ENCODE assay signal across 8 mouse cellular contexts in genomic region chr15:3677026-3677425, GRCm38 (mm10).
A peak's percentile ranks its signal among the peaks of the same experiment; 100 is the strongest.
DNase-seq lines count a peak whose midpoint lies in the region; TF ChIP-seq lines count a peak whose summit lies in the region.
"Not testable (repeated sequence)": the region's sequence is repeated elsewhere in the genome, so short reads cannot be mapped to it uniquely, and the experiment has no call there.

No protein-coding gene starts in this region.

- not testable (repeated sequence) for H3K36me3 ChIP-seq in ES-Bruce4 (ENCODE audit: control insufficient read depth, insufficient read depth, low read length, poor library complexity, severe bottlenecking); ES-E14 (ENCODE audit: control insufficient read depth, insufficient read depth, low read length, poor library complexity, severe bottlenecking)

- H3K4me1 ChIP-seq in ES-Bruce4 (ENCODE audit: control insufficient read depth, insufficient read depth, low read length); ES-E14 (ENCODE audit: control insufficient read depth in 2 of 2, insufficient read depth in 2 of 2, low read length in 2 of 2, poor library complexity in 1 of 2): not testable (repeated sequence)

- DNase-seq in ES-E14 (ENCODE audit: low read depth, low spot score) = peak; percentile 7
- peak; percentile 65 for DNase-seq in ZHBTc4 (ENCODE audit: low read depth, low spot score)
- peak; percentile 11 for DNase-seq in kidney, adult 18-20 months
- DNase-seq in kidney, adult 8-10 months = peak; percentile 53 to 54
- DNase-seq in kidney, postnatal 10 days = peak; percentile 10
- DNase-seq in kidney, postnatal 25 days = peak; percentile 28 to 48
- peak; percentile 4 for DNase-seq in yolk sac, embryonic 10.5 days (ENCODE audit: low spot score)

- not testable (repeated sequence) for H3K4me3 ChIP-seq in ES-Bruce4 (ENCODE audit: low read depth, low read length); ES-E14 (ENCODE audit: insufficient read depth in 1 of 2, low read depth in 1 of 2, low read length in 2 of 2, poor library complexity in 1 of 2, severe bottlenecking in 1 of 2)

- not testable (repeated sequence) for TF ChIP-seq POLR2A in ES-Bruce4 (IDR thresholded peaks at IDR 0.05; ENCODE audit: insufficient read depth, low read length)

- H3K27me3 ChIP-seq in ES-Bruce4 (ENCODE audit: control insufficient read depth, insufficient read depth, low read length, poor library complexity, severe bottlenecking) = not testable (repeated sequence)

- peak overlapping the region; percentile 78 for H3K27ac ChIP-seq in ES-Bruce4 (ENCODE audit: insufficient read depth, low read length)
- H3K27ac ChIP-seq in ES-E14 (ENCODE audit: insufficient read depth, low read depth, low read length, poor library complexity, severe bottlenecking) = not testable (repeated sequence)

- TF ChIP-seq CTCF in ES-Bruce4 (IDR thresholded peaks at IDR 0.05; ENCODE audit: low read depth, low read length) = not testable (repeated sequence)

- in situ Hi-C loops in ES-E14 (cut with MboI; ENCODE audit: low sequenced_read_pairs in 2 of 2, unreplicated experiment in 2 of 2) = not testable (repeated sequence)

- TF ChIP-seq EP300 in ES-Bruce4 (IDR thresholded peaks at IDR 0.05; ENCODE audit: insufficient read depth, low read depth, low read length) = peak; percentile 37; the same call in 1 of the 2 replicates

- not testable (repeated sequence) for H3K9me3 ChIP-seq in ES-Bruce4 (replicated peaks; ENCODE audit: control insufficient read depth, insufficient read depth, low read length, poor library complexity, severe bottlenecking); ES-E14 (ENCODE audit: control insufficient read depth, insufficient read depth, low read depth, low read length)

- H3K9ac ChIP-seq in ES-Bruce4 (ENCODE audit: low read depth, poor library complexity, severe bottlenecking); ES-E14 (ENCODE audit: insufficient read depth, low read depth, low read length, poor library complexity, severe bottlenecking): not testable (repeated sequence)

Comparison
In these comparisons a context has a peak if more than half of its experiments do, and no peak if none do; other contexts are left out.
1. DNase-seq: peak in every context shown above with its lines; median percentile 65 in ZHBTc4; 54 in kidney, adult 8-10 months; 38 in kidney, postnatal 25 days; 11 in kidney, adult 18-20 months; 10 in kidney, postnatal 10 days; 7 in ES-E14; 4 in yolk sac, embryonic 10.5 days.